Mouse (Mus musculus) heart, adult 2 months (tissue): ENCODE measurements at regions not wholly inside any gene's neighbourhood (a gene's known extent, or its start where the extent isn't known, plus 50 kb on each side); places are given as distances from the start of the nearest gene placed in this dataset.
A peak's percentile ranks its signal among the peaks of the same experiment; 100 is the strongest.

Source experiments
- DNase-seq, 2 experiments: peaks; one replicate each; pipeline ENCODE4 v3.0.0; 2021
- H3K27ac ChIP-seq: fragments of 200-600 bp; 2 replicates; pipeline ENCODE4 v1.8.1; 2022
- H3K27me3 ChIP-seq: fragments of 200-500 bp; 2 replicates; pipeline ENCODE4 v1.6.1; 2012; ENCODE audit warnings: mild to moderate bottlenecking, low read length, inconsistent platforms, mixed read lengths; ENCODE audit not compliant: control insufficient read depth, insufficient read depth
- H3K36me3 ChIP-seq: fragments of 200-500 bp; 2 replicates; pipeline ENCODE4 v1.6.1; 2012; ENCODE audit warnings: low read length, inconsistent platforms; ENCODE audit not compliant: control insufficient read depth, insufficient read depth
- H3K4me1 ChIP-seq: fragments of 200-500 bp; 2 replicates; pipeline ENCODE4 v1.6.1; 2011; ENCODE audit warnings: low read length; ENCODE audit not compliant: control insufficient read depth, insufficient read depth
- H3K4me3 ChIP-seq: fragments of 200-600 bp; 2 replicates; pipeline ENCODE4 v1.8.1; 2022
- H3K79me2 ChIP-seq: fragments of 200-500 bp; replicated peaks from 2 replicates; pipeline ENCODE4 v1.6.1; 2012; ENCODE audit warnings: mild to moderate bottlenecking, inconsistent platforms, low read length, moderate library complexity, mixed read lengths; ENCODE audit not compliant: control insufficient read depth, insufficient read depth
- H3K9ac ChIP-seq: fragments of 200-500 bp; 2 replicates; pipeline ENCODE4 v1.6.1; 2012; ENCODE audit warnings: low read depth, mild to moderate bottlenecking, control low read depth, inconsistent platforms, low read length, mixed read lengths
- CTCF ChIP-seq: fragments of 200-600 bp; IDR thresholded peaks from 2 replicates; pipeline ENCODE4 v1.8.1; 2022; ENCODE audit warnings: antibody characterized with exemption, mild to moderate bottlenecking, moderate library complexity
- EP300 ChIP-seq: fragments of 200-500 bp; IDR thresholded peaks from 2 replicates; pipeline ENCODE4 v1.6.1; 2011; ENCODE audit warnings: low read depth, low read length, control low read depth; ENCODE audit not compliant: insufficient read depth
- POLR2A ChIP-seq: fragments of 200-500 bp; IDR thresholded peaks from 2 replicates; pipeline ENCODE4 v1.6.1; 2011; ENCODE audit warnings: mild to moderate bottlenecking, low read depth, low read length, control low read depth; ENCODE audit not compliant: insufficient read depth
- WGBS: fragments of 180-500 bp; shearing (Covaris S2); methylation state at CpG from one replicate; pipeline ENCODE4 v1.1.7; 2018; 5-methylcytosine and 5-hydroxymethylcytosine counted together
- intact Hi-C: fragments of 180-260 bp; cut with DNase I; formaldehyde crosslinking; loops from one replicate; pipeline ENCODE4 v1.15.1; 2025

DNA sequence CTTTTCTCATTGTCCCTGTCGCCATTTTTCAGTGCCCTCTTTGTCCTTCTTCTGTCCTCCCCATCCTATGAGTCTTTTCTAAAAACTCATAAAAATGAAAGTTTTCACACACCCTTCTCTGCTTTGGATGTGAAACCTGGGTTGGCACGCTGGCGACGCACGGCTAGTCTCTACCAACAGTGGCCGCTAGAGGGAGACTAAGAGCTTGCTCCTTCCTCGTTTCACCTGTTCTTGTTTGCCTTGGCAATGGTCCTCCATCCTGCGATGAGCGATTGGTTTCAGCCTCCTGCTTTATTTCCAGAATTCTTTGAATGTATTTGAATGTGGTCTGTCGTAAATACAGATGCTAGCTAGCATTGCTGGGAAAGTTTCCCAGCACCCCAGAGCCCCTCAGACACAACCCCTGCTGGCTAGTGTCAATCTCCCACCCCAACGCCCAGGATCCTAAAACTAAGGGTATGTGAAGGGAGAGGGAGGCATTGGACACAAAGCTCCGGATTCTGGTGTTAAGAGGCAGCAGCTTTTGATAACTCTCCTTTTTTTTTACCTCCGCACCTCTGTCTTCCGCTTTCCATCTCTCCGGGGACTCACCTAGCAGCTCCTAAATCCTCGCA is 85.8 kb upstream of the Hmcn1 start:
- intact Hi-C loops = loop anchor here (2.0 to 5.0 kb wide), 4 partner anchors 44 to 313 kb away; partner anchors contain the start of gene Ivns1abp
- H3K4me3 ChIP-seq = no peak overlapping the region
- peaks cover 7% of the 10 kb centered on the region for H3K4me1 ChIP-seq
- WGBS = 28% methylated on average over 16 of the region's 16 CpGs
- TF ChIP-seq CTCF = no peak; the same call in 1 of the 2 replicates
- TF ChIP-seq EP300 = peak; percentile 93
- H3K36me3 ChIP-seq = peaks cover 2% of the 10 kb centered on the region; the same call in 1 of the 2 replicates
- no peak overlapping the region for H3K9ac ChIP-seq
- H3K27me3 ChIP-seq = no peaks in the 10 kb centered on the region
- peak; percentile 80 to 85 for DNase-seq
- H3K79me2 ChIP-seq = no peaks in the 10 kb centered on the region
- H3K27ac ChIP-seq = no peak overlapping the region; the same call in 1 of the 2 replicates

DNA sequence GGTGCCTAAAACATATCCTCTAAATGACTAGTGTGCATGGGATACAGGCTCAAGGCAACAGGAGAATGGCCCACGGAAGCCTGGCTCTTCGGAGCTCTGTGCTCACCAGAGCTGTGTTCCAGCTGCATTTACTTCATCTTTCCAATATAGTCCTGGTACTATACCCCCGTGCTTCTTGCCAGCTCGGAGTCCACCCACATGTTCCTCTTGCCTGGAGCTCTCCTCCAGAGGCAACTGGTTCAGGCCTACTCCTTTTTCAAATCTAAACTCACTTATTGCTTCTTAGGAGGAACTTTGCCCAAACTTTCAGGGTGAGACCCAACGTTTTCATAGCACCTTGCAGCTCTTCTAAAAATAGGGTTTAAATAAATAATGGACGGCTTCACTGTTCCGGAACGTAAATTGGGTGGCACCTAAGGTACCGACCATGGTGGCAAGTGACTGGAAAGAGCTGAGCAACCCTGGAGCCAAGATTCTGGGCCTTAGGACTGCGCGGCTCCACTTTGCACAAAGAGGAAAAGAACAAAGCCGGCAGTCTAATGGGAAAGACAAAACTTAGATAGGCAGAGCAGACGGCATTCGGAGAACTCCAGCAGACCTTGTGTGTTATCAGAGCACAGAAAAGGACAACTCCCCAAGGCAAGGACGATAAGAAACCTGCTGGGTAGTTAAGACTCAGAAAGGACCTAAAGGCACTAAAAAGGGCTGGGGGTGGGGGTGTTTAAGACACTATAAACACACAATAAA is 86.6 kb upstream of the Hmcn1 start:
- peaks cover 2% of the 10 kb centered on the region; the same call in 1 of the 2 replicates for H3K36me3 ChIP-seq
- TF ChIP-seq POLR2A = no peak
- no peak for TF ChIP-seq EP300
- no peak for TF ChIP-seq CTCF
- peak overlapping the region; percentile 60; the same call in 1 of the 2 replicates for H3K27ac ChIP-seq
- H3K4me1 ChIP-seq = peaks cover 7% of the 10 kb centered on the region
- DNase-seq = no peak
- H3K4me3 ChIP-seq = no peak overlapping the region
- WGBS = 54% methylated on average over 15 of the region's 15 CpGs
- no peak overlapping the region for H3K9ac ChIP-seq
- no peaks in the 10 kb centered on the region for H3K27me3 ChIP-seq
- intact Hi-C loops = loop anchor here (2.0 to 5.0 kb wide), 5 partner anchors 45 to 313 kb away; partner anchors contain the start of gene Ivns1abp
- H3K79me2 ChIP-seq = no peaks in the 10 kb centered on the region

DNA sequence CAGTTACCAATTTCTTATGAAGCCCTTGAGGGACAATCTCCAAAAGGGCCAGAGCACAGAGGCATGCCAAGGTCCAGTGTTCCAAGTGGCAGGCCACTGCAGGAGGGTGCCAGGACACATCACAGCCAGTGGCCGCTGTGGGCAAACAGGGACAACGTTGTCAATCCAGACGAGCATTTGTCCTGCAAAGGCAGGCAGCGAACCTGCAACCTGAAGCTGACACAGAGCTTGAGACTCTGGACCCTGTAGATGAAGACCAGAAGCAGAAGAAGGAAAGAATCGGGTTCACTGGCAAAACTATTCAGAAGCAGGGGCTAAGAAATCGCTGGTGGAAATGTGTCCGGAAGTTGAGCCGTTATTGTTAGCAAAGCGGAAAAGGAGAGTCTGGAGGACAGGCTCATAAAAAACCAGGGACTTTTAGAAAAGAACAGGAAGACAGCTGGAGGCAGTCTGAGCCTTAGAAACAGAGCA is 87.3 kb upstream of the Hmcn1 start:
- no peaks in the 10 kb centered on the region for H3K27me3 ChIP-seq
- WGBS = 20% methylated on average over 9 of the region's 9 CpGs
- H3K9ac ChIP-seq = peak overlapping the region; percentile 20; the same call in 1 of the 2 replicates
- DNase-seq = peak; percentile 56 to 63
- no peak overlapping the region for H3K4me3 ChIP-seq
- peaks cover 7% of the 10 kb centered on the region for H3K4me1 ChIP-seq
- H3K27ac ChIP-seq = peak overlapping the region; percentile 60
- peaks cover 2% of the 10 kb centered on the region; the same call in 1 of the 2 replicates for H3K36me3 ChIP-seq
- no peaks in the 10 kb centered on the region for H3K79me2 ChIP-seq
- TF ChIP-seq POLR2A (no peak), CTCF (peak; percentile 34), EP300 (peak; percentile 24; the same call in 1 of the 2 replicates)
- intact Hi-C loops = loop anchor here (5.0 kb wide), 1 partner anchor 47 kb away; no protein-coding TSS in a partner anchor

DNA sequence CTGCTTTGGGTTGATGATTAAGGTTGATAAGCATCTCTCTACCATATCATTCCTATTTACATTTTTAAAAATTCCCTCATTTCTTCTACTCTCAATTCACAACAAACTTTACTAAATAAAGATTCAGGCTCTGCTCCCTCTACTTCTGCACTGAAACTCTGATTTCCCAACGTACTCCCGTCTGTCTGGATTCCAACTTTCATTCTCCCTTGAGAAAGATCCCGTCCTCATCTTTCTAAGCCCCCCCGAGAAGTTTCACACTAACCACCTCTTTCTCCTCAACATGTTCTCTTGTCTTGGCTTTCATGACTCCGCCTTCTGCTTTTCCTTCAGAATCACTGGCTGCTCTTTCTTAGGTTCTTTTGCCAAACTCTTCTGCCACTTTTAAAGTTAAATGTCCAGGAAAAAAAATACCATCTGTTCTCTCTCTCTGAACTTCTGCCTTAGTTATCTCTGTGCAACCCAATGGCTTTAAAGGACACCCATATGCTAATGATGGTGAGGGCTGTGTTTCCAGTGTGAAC is 89.3 kb upstream of the Hmcn1 start:
- no peak for DNase-seq
- 86% methylated on average over 5 of the region's 5 CpGs for WGBS
- H3K9ac ChIP-seq = no peak overlapping the region
- TF ChIP-seq POLR2A = no peak
- TF ChIP-seq CTCF = no peak
- no peak for TF ChIP-seq EP300
- H3K27me3 ChIP-seq = no peaks in the 10 kb centered on the region
- peaks cover 7% of the 10 kb centered on the region for H3K4me1 ChIP-seq
- intact Hi-C loops = loop anchor here (5.0 kb wide), 1 partner anchor 45 kb away; no protein-coding TSS in a partner anchor
- peaks cover 2% of the 10 kb centered on the region; the same call in 1 of the 2 replicates for H3K36me3 ChIP-seq
- no peak overlapping the region for H3K27ac ChIP-seq
- no peaks in the 10 kb centered on the region for H3K79me2 ChIP-seq
- H3K4me3 ChIP-seq = no peak overlapping the region

DNA sequence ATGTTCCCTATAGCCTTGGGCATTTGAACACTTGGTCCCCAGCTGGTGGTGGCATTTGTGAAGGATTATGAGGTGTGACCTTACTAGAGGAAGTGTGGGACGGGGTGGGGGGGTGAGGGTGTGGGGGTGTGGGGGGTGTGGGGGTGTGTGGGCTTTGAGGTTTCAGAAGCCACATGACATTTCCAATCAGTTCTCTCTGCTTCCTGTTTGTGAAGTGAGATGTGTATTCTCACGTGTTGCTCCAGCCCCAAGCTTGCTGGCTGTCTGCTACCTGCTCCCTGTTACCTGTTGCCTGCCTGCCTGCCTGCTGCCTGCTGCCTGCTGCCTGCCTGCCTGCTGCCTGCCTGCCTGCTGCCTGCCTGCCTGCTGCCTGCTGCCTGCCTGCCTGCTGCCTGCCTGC is 90.6 kb upstream of the Hmcn1 start:
- H3K4me3 ChIP-seq = no peak overlapping the region
- no peak overlapping the region for H3K27ac ChIP-seq
- no peak overlapping the region for H3K9ac ChIP-seq
- H3K79me2 ChIP-seq = no peaks in the 10 kb centered on the region
- intact Hi-C loops = loop anchor here (5.0 kb wide), 1 partner anchor 43 kb away; no protein-coding TSS in a partner anchor
- 45% methylated on average over 2 of the region's 2 CpGs for WGBS
- DNase-seq = no peak
- TF ChIP-seq CTCF (no peak), POLR2A (no peak), EP300 (no peak)
- H3K27me3 ChIP-seq = no peaks in the 10 kb centered on the region
- peaks cover 7% of the 10 kb centered on the region for H3K4me1 ChIP-seq
- H3K36me3 ChIP-seq = peaks cover 2% of the 10 kb centered on the region; the same call in 1 of the 2 replicates
